8 mouse cellular contexts compared by ENCODE assay signal in the genomic region with DNA sequence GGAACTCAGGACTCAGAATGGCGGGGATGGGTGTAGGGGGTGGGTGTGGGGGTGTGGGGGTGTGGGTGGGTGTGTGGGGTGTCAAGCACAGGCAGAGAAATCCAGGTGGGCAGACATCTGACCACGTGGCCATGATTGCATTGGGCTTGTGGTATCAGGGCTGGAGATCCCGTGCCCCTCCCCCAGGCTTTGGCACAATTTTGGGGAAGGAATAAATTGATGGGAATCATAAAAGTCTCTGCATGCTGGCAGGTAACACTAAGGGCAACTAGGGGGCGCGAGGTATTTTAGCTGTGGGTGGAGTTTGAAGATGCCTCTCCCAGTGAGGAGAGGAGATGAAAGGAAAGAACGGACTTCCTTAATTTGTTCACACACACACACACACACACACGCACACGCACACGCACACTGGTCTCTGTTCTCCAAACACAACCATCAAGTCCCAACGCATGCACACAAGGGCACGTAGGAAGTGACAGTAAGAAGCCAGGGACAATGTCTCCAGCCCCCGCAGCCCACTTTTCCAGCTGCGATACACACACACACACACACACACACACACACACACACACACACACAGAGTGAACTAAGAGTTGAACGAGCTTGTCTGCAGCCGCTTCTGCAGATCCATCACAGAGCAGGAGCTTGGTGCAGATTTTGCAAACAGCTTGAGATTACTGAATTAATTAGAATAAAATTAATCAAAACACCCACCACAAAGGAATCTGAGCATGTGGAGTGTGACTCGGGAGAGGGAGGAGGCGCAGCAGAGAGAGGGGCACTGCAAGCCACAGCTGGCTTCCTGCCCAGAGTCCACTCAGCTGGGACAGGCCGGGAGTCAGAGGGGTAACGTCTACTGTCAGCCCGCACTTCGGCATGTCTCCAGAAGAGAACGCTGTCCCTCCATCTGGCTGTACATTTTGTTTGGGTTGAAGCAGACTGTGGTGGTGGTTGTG. TPM values are rescaled to one million over a fixed set of nuclear protein-coding genes. Genes with fewer than 3 reads are reported as not detected.
DNase-seq lines count a peak whose midpoint lies in the region; ATAC-seq and TF ChIP-seq lines count a peak whose summit lies in the region.

No protein-coding gene starts in this region.

- no peak overlapping the region for H3K4me3 ChIP-seq in heart, adult 2 months
- H3K4me3 ChIP-seq in hindbrain, embryonic 13.5 days: no peak overlapping the region
- no peak overlapping the region for H3K4me3 ChIP-seq in midbrain, embryonic 10.5 days

- H3K36me3 ChIP-seq in heart, adult 2 months (ENCODE audit: control insufficient read depth, insufficient read depth, low read length): no peaks in the 10 kb centered on the region
- no peaks in the 10 kb centered on the region for H3K36me3 ChIP-seq in hindbrain, embryonic 13.5 days
- no peaks in the 10 kb centered on the region for H3K36me3 ChIP-seq in midbrain, embryonic 10.5 days

- no peak for TF ChIP-seq POLR2A in heart, adult 2 months (IDR thresholded peaks at IDR 0.05; ENCODE audit: insufficient read depth, low read depth, low read length)
- TF ChIP-seq POLR2A in brain, embryonic 14.5 days (IDR thresholded peaks at IDR 0.05; ENCODE audit: borderline replicate concordance, extremely low read depth, insufficient read depth, insufficient read length, poor library complexity, severe bottlenecking): no peak

- H3K27ac ChIP-seq in heart, adult 2 months: no peak overlapping the region
- H3K27ac ChIP-seq in hindbrain, embryonic 13.5 days: peak overlapping the region; percentile 81
- H3K27ac ChIP-seq in midbrain, embryonic 10.5 days (replicated peaks): peak overlapping the region; percentile 57; the same call in 1 of the 2 replicates

- TF ChIP-seq EP300 in heart, adult 2 months (IDR thresholded peaks at IDR 0.05; ENCODE audit: insufficient read depth, low read depth, low read length): no peak

- H3K79me2 ChIP-seq in heart, adult 2 months (replicated peaks; ENCODE audit: control insufficient read depth, insufficient read depth, low read length): no peaks in the 10 kb centered on the region

- ATAC-seq in hindbrain, embryonic 13.5 days (ENCODE audit: low FRiP score): peak; percentile 79

- TF ChIP-seq CTCF in heart, adult 2 months (IDR thresholded peaks at IDR 0.05): 0 out of 2 replicates have a peak, but pooled peaks have one; percentile 14
- peak; percentile 44; the same call in 1 of the 2 replicates for TF ChIP-seq CTCF in brain, embryonic 14.5 days (IDR thresholded peaks at IDR 0.05; ENCODE audit: borderline replicate concordance, extremely low read depth, insufficient read depth, insufficient read length)

- no peak overlapping the region for H3K9ac ChIP-seq in heart, adult 2 months (ENCODE audit: low read depth, low read length)
- no peak overlapping the region for H3K9ac ChIP-seq in hindbrain, embryonic 13.5 days

- H3K27me3 ChIP-seq in heart, adult 2 months (ENCODE audit: control insufficient read depth, insufficient read depth, low read length): no peaks in the 10 kb centered on the region
- no peaks in the 10 kb centered on the region for H3K27me3 ChIP-seq in hindbrain, embryonic 13.5 days
- H3K27me3 ChIP-seq in midbrain, embryonic 10.5 days (ENCODE audit: low read depth, poor library complexity, severe bottlenecking): no peaks in the 10 kb centered on the region

- no peaks in the 10 kb centered on the region for H3K9me3 ChIP-seq in hindbrain, embryonic 13.5 days
- no peaks in the 10 kb centered on the region for H3K9me3 ChIP-seq in midbrain, embryonic 10.5 days (replicated peaks)

- H3K4me1 ChIP-seq in heart, adult 2 months (ENCODE audit: control insufficient read depth, insufficient read depth, low read length): peaks cover 2% of the 10 kb centered on the region; the same call in 1 of the 2 replicates
- H3K4me1 ChIP-seq in hindbrain, embryonic 13.5 days (replicated peaks): peaks cover 59% of the 10 kb centered on the region
- H3K4me1 ChIP-seq in midbrain, embryonic 10.5 days: peaks cover 43% of the 10 kb centered on the region

- DNase-seq in heart, adult 2 months: no peak
- no peak for DNase-seq in heart, adult 18-20 months
- DNase-seq in brain, embryonic 14.5 days (ENCODE audit: low read depth): peak; percentile 95
- DNase-seq in layer of hippocampus, adult 9-10 months (ENCODE audit: low spot score): peak; percentile 27
- DNase-seq in midbrain, embryonic 10.5 days (ENCODE audit: low spot score): peak; percentile 31
- DNase-seq in testis, postnatal 10 days (ENCODE audit: low spot score): peak; percentile 71
- no peak for DNase-seq in urinary bladder, postnatal 36 days (ENCODE audit: low spot score in 2 of 2)

- WGBS in heart, adult 2 months: 23% methylated on average over 22 of the region's 22 CpGs
- 30% methylated on average over 22 of the region's 22 CpGs for WGBS in hindbrain, embryonic 13.5 days
- WGBS in midbrain, embryonic 10.5 days: 75% methylated on average over 22 of the region's 22 CpGs

- intact Hi-C loops in heart, adult 2 months (cut with DNase I): no loop called here

- no peak overlapping the region for H3K4me2 ChIP-seq in hindbrain, embryonic 13.5 days

RNA-seq across cellular contexts. Expression of gene Ccdc167, which starts 21.3 kb away (rescaled TPM):
- total RNA-seq in heart, adult 2 months (2021): 10 to 100 TPM; 11.4 to 11.8 TPM
- polyA plus RNA-seq in heart, adult 2 months (2012; rRNA removed): 6.9 and 11.1 TPM in 2 replicates
- 10 to 100 TPM; 12.2 to 12.3 TPM for total RNA-seq in heart, adult 18-20 months (2021)
- polyA plus RNA-seq in brain, embryonic 14.5 days (2012; rRNA removed): 18.2 and 19.1 TPM in 2 replicates
- polyA plus RNA-seq in hindbrain, embryonic 13.5 days (2015; fragmentation: Nextera tagmentation; extraction: Ambion mirVana): 10.7 and 13.4 TPM in 2 replicates
- 15.1 and 16.2 TPM in 2 replicates for polyA plus RNA-seq in midbrain, embryonic 10.5 days (2016; fragmentation: Nextera tagmentation; extraction: Ambion mirVana)

Comparison
In these comparisons a context has a peak if more than half of its experiments do, and no peak if none do; other contexts are left out.
1. DNase-seq: peak in brain, embryonic 14.5 days (single experiment), layer of hippocampus, adult 9-10 months (single experiment), midbrain, embryonic 10.5 days (single experiment) and testis, postnatal 10 days (single experiment); none in heart, adult 2 months (0 of 2), heart, adult 18-20 months (0 of 2) and urinary bladder, postnatal 36 days (0 of 2).